Comparison of ENCODE assay signal across 24 mouse cellular contexts in genomic region chr2:152580107-152580506, GRCm38 (mm10). TPM values are rescaled to one million over a fixed set of nuclear protein-coding genes. Genes with fewer than 3 reads are reported as not detected.
"Had no signal": no experiment of that assay in that cellular context is flagged by ENCODE, and none has a peak within 500 bp of the region (broad histone marks: within the 10 kb centered on the region; RNA-seq: fewer than 3 reads in every experiment).

Gene Defb19, minus strand, starts transcription at chr2:152580312.

- H3K36me3 ChIP-seq: limb, embryonic 10.5 days; liver, embryonic 15.5 days; midbrain, embryonic 10.5 days; neural tube, embryonic 15.5 days had no signal

- H3K4me2 ChIP-seq: liver, embryonic 11.5 days; liver, embryonic 15.5 days; neural tube, embryonic 15.5 days had no signal

- DNase-seq: kidney, postnatal 10 days; lung, adult 2 months; lung, postnatal 10 days; lung, postnatal 4 days; midbrain, embryonic 14.5 days; right cerebral cortex, adult 18-20 months; right cerebral cortex, postnatal 25 days; thymus, postnatal 36 days had no signal

- H3K4me3 ChIP-seq: left cerebral cortex, adult 2 months; limb, embryonic 10.5 days; liver, embryonic 15.5 days; midbrain, embryonic 10.5 days; myocyte; neural tube, embryonic 15.5 days had no signal

- ATAC-seq: intestine, embryonic 16.5 days had no signal

- H3K27ac ChIP-seq: left cerebral cortex, adult 2 months; limb, embryonic 10.5 days; liver, embryonic 15.5 days; midbrain, embryonic 10.5 days; neural tube, embryonic 15.5 days; stomach, postnatal 0 days had no signal

- H3K9me3 ChIP-seq: limb, embryonic 10.5 days; liver, embryonic 15.5 days; midbrain, embryonic 10.5 days; neural tube, embryonic 15.5 days had no signal

- H3K27me3 ChIP-seq: liver, embryonic 15.5 days; neural tube, embryonic 15.5 days had no signal

- H3K9ac ChIP-seq: liver, embryonic 15.5 days; neural tube, embryonic 15.5 days had no signal

- H3K4me1 ChIP-seq: liver, embryonic 15.5 days; neural tube, embryonic 15.5 days had no signal

RNA-seq across cellular contexts. Expression of gene Defb19, which starts in this region (rescaled TPM):
- total RNA-seq: layer of hippocampus, postnatal 25 days; left cerebral cortex, adult 2 months; left cerebral cortex, postnatal 14 days; megakaryocyte, adult 5-6 weeks had no signal
- polyA plus RNA-seq: intestine, embryonic 16.5 days; large intestine, adult 2 months; limb, embryonic 10.5 days; limb, embryonic 14.5 days; liver, embryonic 11.5 days; lung, adult 2 months; midbrain, embryonic 10.5 days; midbrain, embryonic 14.5 days; myocyte; neural tube, embryonic 11.5 days; neural tube, embryonic 15.5 days; small intestine, adult 2 months; stomach, postnatal 0 days had no signal
